Mouse (Mus musculus) olfactory bulb, adult 2 months (tissue): ENCODE data around the gene Rabif. TPM values are rescaled to one million over a fixed set of nuclear protein-coding genes. Genes with fewer than 3 reads are reported as not detected.
"Not testable (repeated sequence)": the region's sequence is repeated elsewhere in the genome, so short reads cannot be mapped to it uniquely, and the experiment has no call there.

Experiments
- H3K27ac ChIP-seq: fragments of 200-500 bp; 2 replicates; pipeline ENCODE4 v1.5.1; 2012; ENCODE audit warnings: low read depth, low read length; ENCODE audit not compliant: insufficient read depth
- H3K4me1 ChIP-seq: fragments of 200-500 bp; 2 replicates; pipeline ENCODE4 v1.6.1; 2012; ENCODE audit warnings: low read length; ENCODE audit not compliant: control insufficient read depth, insufficient read depth
- H3K4me3 ChIP-seq: fragments of 200-500 bp; 2 replicates; pipeline ENCODE4 v1.5.1; 2012; ENCODE audit warnings: mild to moderate bottlenecking, low read depth, low read length, moderate library complexity; ENCODE audit not compliant: insufficient read depth
- CTCF ChIP-seq: fragments of 200-500 bp; IDR thresholded peaks from 2 replicates; pipeline ENCODE4 v1.5.1; 2012; ENCODE audit warnings: low read depth, mild to moderate bottlenecking, low read length, moderate library complexity; ENCODE audit not compliant: insufficient read depth
- POLR2A ChIP-seq: fragments of 200-500 bp; IDR thresholded peaks from 2 replicates; pipeline ENCODE4 v1.6.1; 2012; ENCODE audit warnings: mild to moderate bottlenecking, low read depth, low read length, moderate library complexity; ENCODE audit not compliant: insufficient read depth
- WGBS: fragments of 180-500 bp; shearing (Covaris S2); methylation state at CpG from one replicate; pipeline ENCODE4 v1.1.7; 2018; 5-methylcytosine and 5-hydroxymethylcytosine counted together
- polyA plus RNA-seq: library from polyadenylated mRNA; stranded (reverse); fragments of >200 nt; gene quantifications from 2 replicates; pipeline ENCODE4 v1.2.4, GENCODE M21; 2012; ENCODE audit warnings: low replicate concordance; ENCODE audit not compliant: missing spikeins, insufficient read depth, insufficient read length

The Rabif gene
- not detected in 2 replicates for polyA plus RNA-seq

DNA sequence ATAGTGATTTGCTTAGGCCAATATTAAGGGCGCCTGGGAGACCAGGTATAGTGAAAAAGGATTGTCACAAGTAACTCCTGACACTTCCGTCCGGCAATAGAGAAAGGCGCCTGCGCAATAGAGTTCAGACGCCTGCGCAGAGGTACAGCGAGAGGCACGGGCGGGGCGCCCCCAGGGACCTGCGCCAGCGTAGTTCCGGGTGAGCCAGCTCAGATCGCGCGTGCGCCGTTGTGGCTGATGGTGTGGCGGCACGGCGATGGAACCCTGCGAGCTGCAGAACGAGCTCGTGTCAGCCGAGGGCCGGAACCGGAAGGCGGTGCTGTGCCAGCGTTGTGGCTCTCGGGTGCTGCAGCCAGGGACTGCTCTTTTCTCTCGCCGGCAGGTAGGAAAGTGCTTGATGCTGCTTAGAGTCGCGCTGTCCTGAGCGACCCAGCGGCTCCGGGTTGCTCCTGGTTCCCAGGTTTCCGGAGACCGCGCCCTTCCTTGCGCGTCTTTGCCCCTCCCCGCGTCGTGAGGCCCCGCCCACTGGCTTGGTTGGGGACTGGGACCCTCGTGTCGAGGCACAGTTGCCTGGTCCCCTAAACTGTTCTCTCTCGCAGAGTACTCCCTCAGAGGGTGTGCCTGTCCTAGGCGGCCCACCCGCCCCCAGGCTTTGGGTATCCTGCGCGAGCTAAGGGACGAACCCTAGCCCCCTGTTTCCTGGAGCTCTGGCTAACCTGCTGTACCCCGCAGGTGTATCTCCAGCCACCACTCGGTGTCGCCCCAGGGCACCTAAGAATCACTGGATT, at the start of gene Rabif:
Gene Rabif, plus strand, starts transcription at position 221 of the 788 bp plus-strand sequence.
- Histone ChIP-seq H3K4me1 (peaks cover 2% of the 10 kb centered on the region; the same call in 1 of the 2 replicates), H3K27ac (peak within 1 kb of the TSS; percentile 61), H3K4me3 (peak within 1 kb of the TSS; percentile 69)
- WGBS = under 1% methylated on average over 58 of the region's 58 CpGs
- TF ChIP-seq CTCF (no peak; the same call in 1 of the 2 replicates), POLR2A (peak; percentile 85; the same call in 1 of the 2 replicates)

DNA sequence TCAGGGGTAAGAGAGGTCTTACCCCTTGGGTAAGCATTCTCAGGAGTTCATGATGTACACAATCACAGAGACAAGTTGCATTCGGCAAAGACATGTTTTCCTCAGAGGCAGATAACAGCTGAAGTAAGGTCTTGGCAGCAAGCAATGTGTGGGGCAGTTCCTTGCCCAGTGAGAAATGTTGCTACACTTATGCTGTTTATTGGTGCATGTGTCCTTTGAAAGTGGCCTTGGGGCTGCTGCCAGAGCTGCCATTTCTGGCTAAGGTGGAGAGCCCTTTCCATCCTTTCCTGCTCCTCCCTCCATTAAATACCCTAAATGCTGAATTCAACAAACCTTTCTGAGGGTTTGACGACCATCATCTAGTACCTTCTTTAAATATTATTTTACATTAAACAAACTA, 49.0 kb upstream of the Rabif start:
- 82% methylated on average over 2 of the region's 2 CpGs for WGBS
- Histone ChIP-seq H3K4me3 (no peak overlapping the region), H3K4me1 (no peaks in the 10 kb centered on the region), H3K27ac (no peak overlapping the region)
- no peak for TF ChIP-seq CTCF
- no peak for TF ChIP-seq POLR2A

DNA sequence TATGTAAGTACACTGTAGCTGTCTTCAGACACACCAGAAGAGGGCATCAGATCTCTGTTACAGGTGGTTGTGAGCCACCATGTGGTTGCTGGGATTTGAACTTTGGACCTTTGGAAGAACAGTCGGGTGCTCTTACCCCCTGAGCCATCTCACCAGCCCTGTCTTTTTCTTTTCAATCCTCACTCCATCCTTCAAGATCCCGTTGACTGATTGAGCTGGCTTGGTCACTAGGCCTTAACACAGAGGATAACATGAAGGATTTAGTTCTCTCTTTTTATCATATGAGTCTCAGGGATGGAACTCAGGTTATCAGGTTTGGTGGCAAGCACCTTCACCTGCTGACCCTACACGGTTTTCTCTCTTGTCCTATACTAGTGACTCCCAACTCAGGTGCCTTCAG, 45.9 kb upstream of the Rabif start:
- not testable (repeated sequence) for H3K4me1 ChIP-seq, H3K4me3 ChIP-seq, H3K27ac ChIP-seq
- WGBS = 90% methylated on average over 3 of the region's 3 CpGs

DNA sequence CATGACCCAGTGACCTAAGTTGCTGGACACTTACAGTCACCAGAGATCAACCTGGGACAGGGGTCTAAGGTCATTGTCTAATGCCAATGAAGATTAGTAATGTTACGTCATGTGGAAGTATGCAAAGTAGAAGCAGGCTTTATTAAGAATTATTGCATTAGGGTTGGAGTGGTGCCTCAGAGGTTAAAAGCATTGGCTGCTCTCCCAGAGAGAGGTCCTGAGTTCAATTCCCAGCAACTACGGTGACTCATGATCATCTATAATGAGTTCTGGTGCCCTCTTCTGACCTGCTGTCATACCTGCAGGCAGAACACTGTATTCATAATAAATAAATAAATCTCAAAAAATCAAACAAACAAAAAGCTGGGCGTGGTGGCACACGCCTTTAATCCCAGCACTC, 44.2 kb upstream of the Rabif start:
- Histone ChIP-seq H3K4me3 (no peak overlapping the region), H3K4me1 (no peaks in the 10 kb centered on the region), H3K27ac (no peak overlapping the region)
- TF ChIP-seq POLR2A (no peak), CTCF (no peak)
- WGBS = 84% methylated on average over 4 of the region's 4 CpGs

DNA sequence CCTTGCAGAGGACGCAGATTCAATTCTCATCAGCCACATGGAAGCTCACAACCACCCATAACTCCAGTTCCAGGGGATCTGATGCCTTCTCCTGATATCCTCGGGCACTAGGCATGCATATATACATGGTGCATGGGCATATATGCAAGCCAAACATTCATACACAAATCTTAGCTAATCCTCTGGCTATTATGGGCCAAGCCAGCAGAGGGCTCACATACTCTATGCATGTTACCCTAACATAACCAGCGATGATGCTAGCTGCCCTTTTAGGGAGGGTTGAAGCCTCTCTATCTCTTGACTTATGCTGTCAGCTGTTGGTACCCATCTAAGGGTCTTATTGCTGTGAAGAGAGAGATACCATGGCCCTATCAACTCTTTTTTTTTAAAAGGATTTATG, 43.5 kb upstream of the Rabif start:
- 45% methylated on average over 3 of the region's 3 CpGs for WGBS
- Histone ChIP-seq H3K4me1 (no peaks in the 10 kb centered on the region), H3K27ac (no peak overlapping the region), H3K4me3 (no peak overlapping the region)
- TF ChIP-seq CTCF = no peak
- no peak for TF ChIP-seq POLR2A

DNA sequence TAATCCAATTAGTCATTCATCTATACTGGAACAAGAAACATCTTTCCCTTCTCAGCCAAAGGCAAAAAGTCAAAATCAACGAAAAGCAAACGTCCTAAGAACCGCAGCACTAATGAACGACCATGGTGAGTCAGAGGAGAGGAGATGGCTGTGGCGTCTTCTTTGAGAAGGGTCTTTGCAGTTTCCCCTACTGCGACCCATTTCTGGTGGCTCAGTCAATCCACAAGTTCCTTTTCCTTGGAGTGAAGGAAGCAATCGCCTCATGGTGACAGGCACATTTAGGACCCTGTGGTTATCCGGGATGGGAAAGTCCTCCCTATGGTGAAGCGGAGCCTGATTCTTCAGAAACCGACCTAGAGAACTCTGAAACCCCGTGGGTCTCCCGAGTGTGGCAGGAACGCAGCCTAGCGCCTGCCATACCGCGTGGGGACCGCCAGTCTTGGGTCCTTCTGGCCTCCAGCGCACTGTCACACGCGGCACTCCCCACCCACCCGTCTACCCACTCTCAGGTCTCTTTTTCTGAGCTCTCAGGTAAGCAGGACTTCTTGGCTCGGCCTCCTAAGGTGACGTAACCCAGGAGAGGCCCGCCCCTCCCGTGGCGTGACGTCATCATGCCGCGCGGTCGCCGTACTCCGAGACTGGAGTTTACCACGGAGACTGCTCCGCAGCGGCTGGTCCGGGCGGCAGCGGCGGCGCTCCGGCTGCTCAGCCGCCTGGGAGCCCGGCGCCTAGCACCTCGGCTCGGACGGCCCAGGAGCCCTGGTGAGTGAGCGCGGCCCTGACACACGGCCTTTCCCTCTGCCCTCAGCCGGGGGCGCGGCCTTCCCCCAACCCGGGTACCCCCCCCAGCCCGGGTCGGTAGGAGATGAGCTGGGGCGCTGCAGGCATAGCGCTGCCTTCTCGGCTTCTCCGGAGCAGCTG, 39.3 kb upstream of the Rabif start, which contains the start of gene Klhl12:
Gene Klhl12, plus strand, starts transcription at position 628 of the 921 bp plus-strand sequence.
- no peaks in the 10 kb centered on the region for H3K4me1 ChIP-seq
- under 1% methylated on average over 61 of the region's 61 CpGs for WGBS
- TF ChIP-seq POLR2A (no peak), CTCF (no peak)
- H3K4me3 ChIP-seq = peak within 1 kb of the TSS; percentile 93
- no peak within 1 kb of the TSS; the same call in 1 of the 2 replicates for H3K27ac ChIP-seq

DNA sequence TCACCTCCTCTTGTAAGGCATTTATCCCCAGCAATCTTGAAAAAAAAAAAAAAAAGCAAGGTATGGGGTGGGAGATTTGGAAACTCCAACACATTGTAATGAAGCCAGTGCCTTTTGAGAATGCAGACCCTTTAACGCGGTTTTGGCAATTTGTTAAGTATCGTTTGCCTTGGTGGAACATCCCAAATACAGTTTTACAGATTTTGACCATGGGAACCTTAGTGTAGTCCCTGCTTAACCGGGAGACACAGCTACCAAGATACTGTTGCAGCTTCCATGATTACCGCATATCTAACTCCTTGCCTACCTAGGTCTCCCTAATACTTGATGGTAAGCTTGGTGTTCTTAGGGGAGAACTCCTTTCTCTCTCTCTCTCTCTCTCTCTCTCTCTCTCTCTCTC, 38.4 kb upstream of the Rabif start:
- Histone ChIP-seq H3K4me1 (no peaks in the 10 kb centered on the region), H3K27ac (no peak overlapping the region), H3K4me3 (no peak overlapping the region)
- TF ChIP-seq POLR2A = no peak
- TF ChIP-seq CTCF = no peak
- WGBS = 17% methylated on average over 5 of the region's 5 CpGs

DNA sequence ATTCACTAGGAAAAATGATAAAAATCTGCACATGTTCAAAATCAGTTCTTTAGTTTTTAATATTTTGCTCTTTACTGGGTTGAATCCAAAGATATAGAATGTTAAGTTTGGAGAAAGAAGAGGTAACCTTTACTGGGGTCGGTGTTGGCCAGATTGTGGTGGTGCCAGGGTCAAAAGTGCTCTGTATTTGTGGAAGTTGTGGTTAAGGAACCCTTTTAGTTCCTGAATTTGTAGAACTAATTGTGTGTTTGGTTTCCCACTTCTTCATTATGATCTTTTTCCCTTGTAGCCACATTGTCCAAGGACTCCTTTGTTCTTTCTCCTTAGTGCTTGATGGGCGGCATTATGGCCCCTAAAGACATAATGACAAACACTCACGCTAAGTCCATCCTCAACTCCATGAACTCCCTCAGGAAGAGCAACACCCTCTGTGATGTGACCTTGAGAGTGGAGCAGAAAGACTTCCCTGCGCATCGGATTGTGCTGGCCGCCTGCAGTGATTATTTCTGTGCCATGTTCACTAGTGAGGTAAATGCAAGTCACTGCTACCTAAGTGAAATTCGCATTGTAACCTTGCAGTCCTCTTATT, 36.2 kb upstream of the Rabif start:
- WGBS = 86% methylated on average over 7 of the region's 7 CpGs
- no peak overlapping the region for H3K27ac ChIP-seq
- TF ChIP-seq CTCF = no peak
- TF ChIP-seq POLR2A = no peak
- no peak overlapping the region for H3K4me3 ChIP-seq
- no peaks in the 10 kb centered on the region for H3K4me1 ChIP-seq
